Mouse (Mus musculus): ENCODE data around the gene Cops2. TPM values are rescaled to one million over a fixed set of nuclear protein-coding genes. Genes with fewer than 3 reads are reported as not detected.

Cops2 gene
- polyA plus RNA-seq, 1 experiment from 2014 or later = 63.6 TPM

DNA sequence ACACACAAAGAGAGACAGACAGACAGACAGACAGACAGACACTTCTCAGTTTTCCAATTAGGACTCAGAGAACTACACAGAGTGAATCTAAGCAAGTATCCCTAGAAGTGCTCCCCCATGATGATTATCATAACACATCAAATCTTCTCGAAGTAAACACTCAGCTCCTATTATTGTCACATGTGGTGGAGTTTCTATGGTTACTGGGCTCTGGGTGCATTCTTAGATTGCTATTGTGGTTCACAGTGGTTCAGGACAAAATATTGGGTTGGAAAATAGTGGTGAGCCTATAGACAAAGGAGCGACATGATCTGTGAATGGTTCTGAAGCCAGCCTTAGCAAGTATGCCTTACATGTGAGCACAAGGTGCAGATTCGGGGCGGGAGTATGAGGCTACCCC is 57.0 kb downstream of the Cops2 start:
- no peak overlapping the region for H3K4me2 ChIP-seq (ENCODE audit: low read length)
- WGBS = 68% methylated on average over 4 of the region's 4 CpGs
- no peaks in the 10 kb centered on the region for H3K9me3 ChIP-seq (ENCODE audit: control insufficient read depth, low read length)
- no peak overlapping the region for H3K9ac ChIP-seq (replicated peaks; ENCODE audit: low read depth, low read length)
- H3K4me1 ChIP-seq (replicated peaks; ENCODE audit: control insufficient read depth, insufficient read depth, low read length) = no peaks in the 10 kb centered on the region
- no peaks in the 10 kb centered on the region for H3K36me3 ChIP-seq (ENCODE audit: control insufficient read depth, insufficient read depth)
- no peak overlapping the region for H3K4me3 ChIP-seq (replicated peaks; ENCODE audit: low read length)
- ATAC-seq = no peak
- H3K27me3 ChIP-seq (replicated peaks; ENCODE audit: control insufficient read depth, insufficient read depth, low read length) = no peaks in the 10 kb centered on the region
- no peak overlapping the region for H3K27ac ChIP-seq (ENCODE audit: low read length)

GRCm38 (mm10) chr2:125801038-125801437 is 57.9 kb downstream of the Cops2 start:
- Histone ChIP-seq H3K4me1 (replicated peaks; ENCODE audit: control insufficient read depth, insufficient read depth, low read length) (no peaks in the 10 kb centered on the region), H3K36me3 (ENCODE audit: control insufficient read depth, insufficient read depth) (no peaks in the 10 kb centered on the region), H3K27ac (ENCODE audit: low read length) (no peak overlapping the region), H3K4me2 (ENCODE audit: low read length) (no peak overlapping the region), H3K9ac (replicated peaks; ENCODE audit: low read depth, low read length) (no peak overlapping the region), H3K4me3 (replicated peaks; ENCODE audit: low read length) (no peak overlapping the region), H3K27me3 (replicated peaks; ENCODE audit: control insufficient read depth, insufficient read depth, low read length) (no peaks in the 10 kb centered on the region), H3K9me3 (ENCODE audit: control insufficient read depth, low read length) (no peaks in the 10 kb centered on the region)
- ATAC-seq = no peak
- 71% methylated on average over 8 of the region's 8 CpGs for WGBS

- Histone ChIP-seq H3K4me1 (replicated peaks; ENCODE audit: control insufficient read depth, insufficient read depth, low read length) (no peaks in the 10 kb centered on the region), H3K9ac (replicated peaks; ENCODE audit: low read depth, low read length) (no peak overlapping the region), H3K36me3 (ENCODE audit: control insufficient read depth, insufficient read depth) (no peaks in the 10 kb centered on the region), H3K4me2 (ENCODE audit: low read length) (no peak overlapping the region), H3K27ac (ENCODE audit: low read length) (no peak overlapping the region), H3K27me3 (replicated peaks; ENCODE audit: control insufficient read depth, insufficient read depth, low read length) (no peaks in the 10 kb centered on the region), H3K4me3 (replicated peaks; ENCODE audit: low read length) (no peak overlapping the region), H3K9me3 (ENCODE audit: control insufficient read depth, low read length) (no peaks in the 10 kb centered on the region)
- no peak for ATAC-seq
- 65% methylated on average over 4 of the region's 4 CpGs for WGBS
Measured at GRCm38 (mm10) chr2:125800428-125800827, 58.5 kb downstream of the Cops2 start.

GRCm38 (mm10) chr2:125797872-125798271 is 61.1 kb downstream of the Cops2 start:
- Histone ChIP-seq H3K9ac (replicated peaks; ENCODE audit: low read depth, low read length) (no peak overlapping the region), H3K9me3 (ENCODE audit: control insufficient read depth, low read length) (no peaks in the 10 kb centered on the region), H3K4me3 (replicated peaks; ENCODE audit: low read length) (no peak overlapping the region), H3K4me2 (ENCODE audit: low read length) (no peak overlapping the region), H3K4me1 (replicated peaks; ENCODE audit: control insufficient read depth, insufficient read depth, low read length) (no peaks in the 10 kb centered on the region), H3K27me3 (replicated peaks; ENCODE audit: control insufficient read depth, insufficient read depth, low read length) (no peaks in the 10 kb centered on the region), H3K27ac (ENCODE audit: low read length) (no peak overlapping the region), H3K36me3 (ENCODE audit: control insufficient read depth, insufficient read depth) (no peaks in the 10 kb centered on the region)
- ATAC-seq = no peak

DNA sequence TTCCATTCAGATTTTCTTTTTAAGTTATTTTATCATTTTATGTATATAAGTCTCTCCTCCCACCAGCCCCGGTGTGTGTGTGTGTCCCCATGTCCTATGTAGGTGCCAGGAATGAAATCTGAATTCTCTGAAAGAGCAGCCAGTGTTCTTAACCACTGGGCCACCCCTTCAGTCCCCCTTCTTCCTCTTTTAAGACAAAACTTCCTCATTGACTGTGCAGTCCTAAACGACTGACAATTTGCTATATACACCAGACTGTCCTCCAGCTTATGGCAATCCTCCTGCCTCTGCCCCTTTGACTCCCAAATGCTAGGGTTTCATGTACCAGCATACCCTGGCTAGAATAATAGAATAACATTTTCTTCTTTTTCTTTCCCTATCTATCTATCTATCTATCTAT is 63.8 kb downstream of the Cops2 start:
- 85% methylated on average over 2 of the region's 2 CpGs for WGBS
- no peaks in the 10 kb centered on the region for H3K36me3 ChIP-seq (ENCODE audit: control insufficient read depth, insufficient read depth)
- no peaks in the 10 kb centered on the region for H3K27me3 ChIP-seq (replicated peaks; ENCODE audit: control insufficient read depth, insufficient read depth, low read length)
- no peak overlapping the region for H3K9ac ChIP-seq (replicated peaks; ENCODE audit: low read depth, low read length)
- H3K9me3 ChIP-seq (ENCODE audit: control insufficient read depth, low read length) = no peaks in the 10 kb centered on the region
- ATAC-seq = no peak
- no peaks in the 10 kb centered on the region for H3K4me1 ChIP-seq (replicated peaks; ENCODE audit: control insufficient read depth, insufficient read depth, low read length)
- H3K4me3 ChIP-seq (replicated peaks; ENCODE audit: low read length) = no peak overlapping the region
- H3K27ac ChIP-seq (ENCODE audit: low read length) = no peak overlapping the region
- H3K4me2 ChIP-seq (ENCODE audit: low read length) = no peak overlapping the region

DNA sequence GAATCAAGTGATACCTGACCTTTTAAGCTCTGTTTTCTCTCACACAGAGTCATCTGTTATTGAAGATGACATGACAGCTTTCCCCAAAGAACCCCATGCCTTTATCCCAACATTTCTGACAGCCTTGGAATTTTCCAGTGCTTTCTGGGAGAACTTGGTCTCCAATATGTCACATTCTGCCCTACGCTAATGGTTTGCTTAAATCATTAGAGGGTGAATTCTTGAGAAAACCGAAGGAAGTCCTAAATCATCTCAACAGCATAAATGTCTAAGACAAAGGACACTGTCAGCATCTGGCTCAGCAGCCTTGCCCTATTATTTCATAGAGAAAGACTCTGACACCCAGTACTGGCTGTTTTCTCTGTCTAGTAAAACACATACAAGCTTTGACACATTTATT is 64.8 kb downstream of the Cops2 start:
- no peak overlapping the region for H3K4me3 ChIP-seq (replicated peaks; ENCODE audit: low read length)
- H3K9ac ChIP-seq (replicated peaks; ENCODE audit: low read depth, low read length) = no peak overlapping the region
- H3K4me1 ChIP-seq (replicated peaks; ENCODE audit: control insufficient read depth, insufficient read depth, low read length) = no peaks in the 10 kb centered on the region
- H3K9me3 ChIP-seq (ENCODE audit: control insufficient read depth, low read length) = no peaks in the 10 kb centered on the region
- no peak overlapping the region for H3K4me2 ChIP-seq (ENCODE audit: low read length)
- 81% methylated on average over 2 of the region's 2 CpGs for WGBS
- no peaks in the 10 kb centered on the region for H3K36me3 ChIP-seq (ENCODE audit: control insufficient read depth, insufficient read depth)
- no peak for ATAC-seq
- no peak overlapping the region for H3K27ac ChIP-seq (ENCODE audit: low read length)
- H3K27me3 ChIP-seq (replicated peaks; ENCODE audit: control insufficient read depth, insufficient read depth, low read length) = no peaks in the 10 kb centered on the region

GRCm38 (mm10) chr2:125792879-125793261 is 66.1 kb downstream of the Cops2 start:
- H3K4me1 ChIP-seq (replicated peaks; ENCODE audit: control insufficient read depth, insufficient read depth, low read length) = no peaks in the 10 kb centered on the region
- H3K9ac ChIP-seq (replicated peaks; ENCODE audit: low read depth, low read length) = no peak overlapping the region
- H3K27me3 ChIP-seq (replicated peaks; ENCODE audit: control insufficient read depth, insufficient read depth, low read length) = no peaks in the 10 kb centered on the region
- no peaks in the 10 kb centered on the region for H3K9me3 ChIP-seq (ENCODE audit: control insufficient read depth, low read length)
- ATAC-seq = no peak
- no peak overlapping the region for H3K4me2 ChIP-seq (ENCODE audit: low read length)
- H3K36me3 ChIP-seq (ENCODE audit: control insufficient read depth, insufficient read depth) = no peaks in the 10 kb centered on the region
- no peak overlapping the region for H3K27ac ChIP-seq (ENCODE audit: low read length)
- no peak overlapping the region for H3K4me3 ChIP-seq (replicated peaks; ENCODE audit: low read length)
- WGBS = 85% methylated on average over 11 of the region's 11 CpGs

DNA sequence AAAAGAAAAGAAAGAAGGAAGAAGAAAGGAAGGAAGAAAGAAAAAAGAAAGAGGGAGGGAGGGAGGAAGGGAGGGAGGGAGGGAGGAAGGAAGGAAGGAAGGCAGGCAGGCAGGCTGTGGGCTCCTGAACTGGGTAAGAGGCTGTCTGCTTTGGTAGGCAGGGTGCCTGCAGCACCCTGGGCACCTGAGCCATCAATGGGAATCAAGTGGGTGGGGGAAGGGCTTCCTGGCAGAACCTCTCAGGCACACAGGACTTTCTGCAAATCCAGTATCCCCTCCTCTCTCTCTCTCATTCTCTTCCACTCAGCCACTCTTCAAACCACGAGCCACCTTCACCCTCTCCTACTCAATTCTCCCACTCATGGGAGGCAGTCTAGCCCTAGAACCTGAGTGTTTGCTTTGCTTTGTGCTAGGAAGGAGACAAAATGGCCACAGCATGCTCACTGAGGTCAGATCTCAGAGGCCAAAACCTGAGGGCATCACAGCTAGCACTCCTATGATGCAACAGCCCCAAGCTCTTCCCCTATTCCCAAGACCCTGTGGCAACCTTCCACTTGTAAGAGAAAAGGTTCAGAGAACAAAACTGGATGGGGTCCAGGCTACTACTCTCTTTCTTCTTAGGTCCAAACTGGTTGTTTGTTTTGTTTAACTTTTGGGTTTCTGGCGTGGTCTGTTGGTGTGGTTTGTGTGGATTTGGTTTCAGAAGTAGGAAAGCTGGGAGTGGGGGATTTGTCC is 66.6 kb downstream of the Cops2 start:
- Histone ChIP-seq H3K4me2 (ENCODE audit: low read length) (no peak overlapping the region), H3K4me1 (replicated peaks; ENCODE audit: control insufficient read depth, insufficient read depth, low read length) (no peaks in the 10 kb centered on the region), H3K36me3 (ENCODE audit: control insufficient read depth, insufficient read depth) (no peaks in the 10 kb centered on the region), H3K4me3 (replicated peaks; ENCODE audit: low read length) (no peak overlapping the region), H3K27me3 (replicated peaks; ENCODE audit: control insufficient read depth, insufficient read depth, low read length) (no peaks in the 10 kb centered on the region), H3K9ac (replicated peaks; ENCODE audit: low read depth, low read length) (no peak overlapping the region), H3K27ac (ENCODE audit: low read length) (no peak overlapping the region), H3K9me3 (ENCODE audit: control insufficient read depth, low read length) (no peaks in the 10 kb centered on the region)
- no peak for ATAC-seq
- WGBS = 78% methylated on average over 2 of the region's 2 CpGs

- no peaks in the 10 kb centered on the region for H3K36me3 ChIP-seq (ENCODE audit: control insufficient read depth, insufficient read depth)
- H3K9me3 ChIP-seq (ENCODE audit: control insufficient read depth, low read length) = no peaks in the 10 kb centered on the region
- H3K9ac ChIP-seq (replicated peaks; ENCODE audit: low read depth, low read length) = no peak overlapping the region
- H3K4me2 ChIP-seq (ENCODE audit: low read length) = no peak overlapping the region
- H3K27ac ChIP-seq (ENCODE audit: low read length) = no peak overlapping the region
- no peak overlapping the region for H3K4me3 ChIP-seq (replicated peaks; ENCODE audit: low read length)
- WGBS = 80% methylated on average over 7 of the region's 7 CpGs
- no peak for ATAC-seq
- H3K27me3 ChIP-seq (replicated peaks; ENCODE audit: control insufficient read depth, insufficient read depth, low read length) = no peaks in the 10 kb centered on the region
- H3K4me1 ChIP-seq (replicated peaks; ENCODE audit: control insufficient read depth, insufficient read depth, low read length) = no peaks in the 10 kb centered on the region
Measured at GRCm38 (mm10) chr2:125791485-125791885, 67.5 kb downstream of the Cops2 start.

GRCm38 (mm10) chr2:125790242-125790641 is 68.7 kb downstream of the Cops2 start:
- H3K36me3 ChIP-seq (ENCODE audit: control insufficient read depth, insufficient read depth) = no peaks in the 10 kb centered on the region
- no peak for ATAC-seq
- 97% methylated on average over 4 of the region's 4 CpGs for WGBS

More at GRCm38 (mm10) chr2:125790242-125790641, 68.7 kb downstream of the Cops2 start:
- Histone ChIP-seq H3K4me2 (ENCODE audit: low read length) (no peak overlapping the region), H3K4me3 (replicated peaks; ENCODE audit: low read length) (no peak overlapping the region), H3K27ac (ENCODE audit: low read length) (no peak overlapping the region), H3K4me1 (replicated peaks; ENCODE audit: control insufficient read depth, insufficient read depth, low read length) (no peaks in the 10 kb centered on the region), H3K27me3 (replicated peaks; ENCODE audit: control insufficient read depth, insufficient read depth, low read length) (no peaks in the 10 kb centered on the region), H3K9me3 (ENCODE audit: control insufficient read depth, low read length) (no peaks in the 10 kb centered on the region), H3K9ac (replicated peaks; ENCODE audit: low read depth, low read length) (no peak overlapping the region)

Measured in forebrain, embryonic 16.5 days (tissue).